Mouse (Mus musculus): Measurements from ENCODE around the gene Rlf. TPM values are rescaled to one million over a fixed set of nuclear protein-coding genes. Genes with fewer than 3 reads are reported as not detected.

Rlf gene
- 19.1 and 19.6 TPM in 2 replicates for polyA plus RNA-seq (2015; fragmentation: Nextera tagmentation; extraction: Ambion mirVana)

GRCm38 (mm10) chr4:121214793-121215304, at the start of gene Rlf:
Rlf (minus strand) TSS chr4:121215084.

DNA sequence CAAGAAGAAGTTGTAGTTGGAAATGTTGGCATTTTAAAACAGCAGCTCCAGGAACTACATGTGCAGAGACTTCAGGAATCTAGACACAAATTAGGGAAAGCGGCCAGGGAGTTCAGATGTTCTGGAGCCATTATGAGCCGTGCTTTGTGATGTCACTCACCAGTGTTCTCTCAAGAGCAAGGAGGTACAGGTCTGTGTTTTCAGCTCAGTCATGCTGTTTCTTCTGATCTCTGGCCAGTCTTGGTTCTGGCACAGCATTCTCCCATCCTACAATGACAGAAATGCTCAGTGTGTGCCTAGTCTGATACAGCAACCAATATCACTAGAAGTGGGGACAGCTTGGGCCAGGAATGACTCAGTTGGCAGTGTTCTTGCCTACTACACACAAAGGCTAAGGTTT, 105.8 kb downstream of the Rlf start, which contains the start of gene Tmco2:
Tmco2 (minus strand) TSS at position 101 of the 400 bp plus-strand sequence.

DNA sequence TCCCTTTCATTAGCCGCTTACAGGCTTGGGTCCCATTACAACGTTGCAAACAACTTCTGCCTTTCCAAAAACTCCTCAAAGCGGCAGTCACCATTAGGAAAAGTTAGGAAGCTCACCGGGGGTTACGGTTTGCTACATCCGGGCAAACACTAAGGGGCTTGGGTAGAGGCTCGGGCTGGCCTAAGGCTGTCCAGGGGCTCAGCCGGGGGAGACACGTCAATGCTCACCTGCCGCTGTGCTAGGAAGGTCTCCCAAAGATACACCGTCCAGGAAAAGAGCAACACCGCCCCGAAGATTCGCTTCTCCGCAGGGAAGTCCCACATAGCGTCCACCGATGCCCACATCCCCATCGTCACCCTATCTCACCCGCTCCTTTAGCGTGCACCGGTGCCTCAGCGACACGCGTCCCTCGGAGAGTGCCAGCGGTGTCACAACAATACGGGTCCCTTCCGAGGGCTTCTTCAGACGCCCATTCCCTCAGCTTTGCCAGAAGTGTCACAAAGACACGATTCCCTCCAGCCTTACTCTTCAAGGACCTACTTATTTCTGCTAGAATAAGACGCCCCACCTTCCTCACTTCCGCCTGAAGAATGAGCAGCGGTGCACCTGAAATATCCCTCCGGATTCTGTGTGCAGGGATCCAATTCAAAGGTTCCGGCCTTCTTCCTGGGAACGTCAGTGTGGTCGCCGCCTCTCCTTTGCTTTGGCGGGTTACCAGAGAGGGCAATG, 117.1 kb downstream of the Rlf start, which contains the start of gene Zmpste24:
Zmpste24 (minus strand) TSS at position 592 of the 729 bp plus-strand sequence.

Other genes with a start within 250 kb of the Rlf start
- 49.8 and 52.9 TPM in 2 replicates for gene Smap2, start 197.8 kb downstream of the Rlf start, polyA plus RNA-seq (2015; fragmentation: Nextera tagmentation; extraction: Ambion mirVana)
- 29.6 and 29.7 TPM in 2 replicates for gene Col9a2, start 175.7 kb downstream of the Rlf start, polyA plus RNA-seq (2015; fragmentation: Nextera tagmentation; extraction: Ambion mirVana)
- gene Zmpste24, start 116.8 kb downstream of the Rlf start, polyA plus RNA-seq (2015; fragmentation: Nextera tagmentation; extraction: Ambion mirVana), result 20.3 and 21.6 TPM in 2 replicates
- gene Tmco2, start 105.9 kb downstream of the Rlf start, polyA plus RNA-seq (2015; fragmentation: Nextera tagmentation; extraction: Ambion mirVana), result not detected in 2 replicates
- gene Gm12888, start 109.8 kb upstream of the Rlf start, polyA plus RNA-seq (2015; fragmentation: Nextera tagmentation; extraction: Ambion mirVana), result not detected in 2 replicates
- not detected in 2 replicates for gene Gm12886, start 208.0 kb upstream of the Rlf start, polyA plus RNA-seq (2015; fragmentation: Nextera tagmentation; extraction: Ambion mirVana)